Mouse (Mus musculus): ENCODE results near the gene Mapre3.

DNA sequence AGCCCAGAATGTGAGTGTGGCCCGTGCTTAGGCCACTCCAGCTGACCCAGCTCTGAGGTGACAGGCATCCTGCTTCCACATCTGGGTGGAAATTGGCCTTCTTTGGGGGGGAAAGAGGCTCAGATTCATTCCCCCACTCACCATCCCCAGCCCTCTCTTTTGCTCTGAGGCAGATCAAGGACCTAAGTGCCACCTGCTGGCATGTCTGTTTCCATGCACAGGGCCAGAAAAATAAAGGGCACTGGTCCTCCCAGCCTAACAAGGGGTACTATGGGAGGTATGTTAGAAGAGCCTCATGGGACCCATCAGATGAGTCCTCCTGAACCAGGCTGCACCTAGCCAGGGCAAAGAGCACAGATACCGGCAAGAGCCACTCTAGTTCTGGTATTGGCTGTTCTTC is 41.7 kb downstream of the Mapre3 start:
- no peak for TF ChIP-seq CTCF (IDR thresholded peaks at IDR 0.05; ENCODE audit: low read depth, low read length)
- TF ChIP-seq POLR2A (IDR thresholded peaks at IDR 0.05; ENCODE audit: borderline replicate concordance, low read depth, low read length), result no peak

Data from bone marrow macrophage, adult 2 months (primary cell).